Mouse (Mus musculus): ENCODE measurements at regions not wholly inside any gene's neighbourhood (a gene's known extent, or its start where the extent isn't known, plus 50 kb on each side); places are given as distances from the start of the nearest gene placed in this dataset.

DNA sequence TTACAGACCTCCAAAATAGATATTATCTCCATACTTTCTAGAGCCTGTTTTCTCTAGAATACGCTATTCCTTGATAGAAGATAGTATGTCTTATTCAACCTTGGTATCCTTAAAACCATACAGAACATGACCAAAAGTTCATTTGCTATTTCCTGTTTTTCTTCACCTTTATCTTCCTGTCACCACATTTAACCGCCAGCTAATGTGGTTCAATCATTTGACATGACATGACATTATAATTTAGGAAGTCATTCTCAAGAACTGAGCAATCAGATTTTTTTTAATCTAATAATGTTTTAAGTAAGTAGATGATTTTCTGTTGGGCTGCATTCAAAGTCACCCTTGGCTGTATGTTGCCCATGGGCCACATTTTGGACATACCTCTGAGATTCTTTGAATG lies 213.3 kb downstream of the Dad1 start:
- TF ChIP-seq ZC3H11A (IDR thresholded peaks at IDR 0.05; ENCODE audit: low read depth, low read length) = no peak
- TF ChIP-seq POLR2A (IDR thresholded peaks at IDR 0.05; ENCODE audit: low read depth, low read length) = no peak
- no peak for TF ChIP-seq EP300 (IDR thresholded peaks at IDR 0.05; ENCODE audit: low read length)
- TF ChIP-seq MXI1 (IDR thresholded peaks at IDR 0.05; ENCODE audit: low read depth, low read length) = no peak
- no peak for TF ChIP-seq ETS1 (conservative IDR thresholded peaks at IDR 0.05; ENCODE audit: low read depth, low read length)
- TF ChIP-seq E2F4 (IDR thresholded peaks at IDR 0.05; ENCODE audit: insufficient replicate concordance, low read depth, low read length) = no peak
- no peak for TF ChIP-seq TCF12 (IDR thresholded peaks at IDR 0.05; ENCODE audit: low read depth, low read length)
- no peak for TF ChIP-seq CTCF (conservative IDR thresholded peaks at IDR 0.05 in 1 of 2, IDR thresholded peaks at IDR 0.05 in 1 of 2; ENCODE audit: low read depth in 2 of 2, low read length in 2 of 2)
- no peak for TF ChIP-seq ZMIZ1 (IDR thresholded peaks at IDR 0.05; ENCODE audit: low read depth, low read length)
- TF ChIP-seq RCOR1 (conservative IDR thresholded peaks at IDR 0.05; ENCODE audit: low read depth, low read length) = no peak
- TF ChIP-seq ZKSCAN1 (IDR thresholded peaks at IDR 0.05; ENCODE audit: borderline replicate concordance, low read depth, low read length) = no peak
- no peak for TF ChIP-seq SMC3 (IDR thresholded peaks at IDR 0.05; ENCODE audit: low read depth, low read length)
- no peak for TF ChIP-seq GABPA (IDR thresholded peaks at IDR 0.05; ENCODE audit: insufficient replicate concordance, low read depth, low read length)
